Mouse (Mus musculus) bone marrow, adult 2 months (tissue): ENCODE measurements around the gene 9130230L23Rik.

ENCODE experiments used
- CTCF ChIP-seq: fragments of 200-500 bp; IDR thresholded peaks from 2 replicates; pipeline ENCODE4 v1.5.1; 2011; ENCODE audit warnings: low read length, control low read depth; ENCODE audit not compliant: control insufficient read depth, insufficient read depth
- POLR2A ChIP-seq: fragments of 200-500 bp; IDR thresholded peaks from 2 replicates; pipeline ENCODE4 v1.6.1; 2011; ENCODE audit warnings: low read depth, mild to moderate bottlenecking, control low read depth, low read length, borderline replicate concordance; ENCODE audit not compliant: control insufficient read depth

DNA sequence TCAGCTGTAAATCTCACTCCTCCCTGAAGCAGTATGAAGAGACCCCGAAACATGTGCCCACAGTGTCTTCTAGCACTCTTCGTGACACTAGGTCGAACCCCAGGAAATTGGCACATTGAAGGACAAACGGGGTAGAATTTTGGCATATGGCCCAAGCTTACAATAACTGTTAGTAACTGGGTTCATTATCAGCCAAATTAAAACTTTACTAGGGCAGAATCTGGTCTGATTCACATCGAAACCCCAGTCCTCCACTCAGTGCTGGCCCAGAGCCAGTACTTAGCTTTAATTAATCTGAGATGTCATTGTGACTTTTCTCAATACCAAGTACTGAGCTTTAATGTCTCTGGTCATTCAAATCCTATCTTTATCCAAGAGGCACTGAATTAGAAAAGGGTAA lies 46.8 kb upstream of the 9130230L23Rik start:
- TF ChIP-seq CTCF (no peak), POLR2A (no peak)
